Mouse (Mus musculus) kidney, embryonic 16.5 days (tissue): ENCODE results near the gene Adig. TPM values are rescaled to one million over a fixed set of nuclear protein-coding genes. Genes with fewer than 3 reads are reported as not detected.

Source experiments
- ATAC-seq: fragments of 200-750 bp; cut with Nextera tagmentation; 2 replicates; pipeline ENCODE4 v1.8.0; 2017; ENCODE audit warnings: moderate TSS enrichment; ENCODE audit not compliant: low FRiP score, low TSS enrichment
- H3K27ac ChIP-seq: fragments of 300-500 bp; sonication (generic); 2 replicates; pipeline ENCODE4 v1.5.1; 2014; ENCODE audit warnings: low read length
- H3K27me3 ChIP-seq: fragments of 300-500 bp; sonication (generic); 2 replicates; pipeline ENCODE4 v1.6.1; 2014; ENCODE audit warnings: low read length, control low read depth, mixed read lengths; ENCODE audit not compliant: insufficient read depth
- H3K36me3 ChIP-seq: fragments of 300-500 bp; sonication (generic); 2 replicates; pipeline ENCODE4 v1.6.1; 2014; ENCODE audit warnings: low read length, control low read depth, mixed read lengths; ENCODE audit not compliant: insufficient read depth
- H3K4me1 ChIP-seq: fragments of 300-500 bp; sonication (generic); 2 replicates; pipeline ENCODE4 v1.6.1; 2014; ENCODE audit warnings: low read length, control low read depth, mixed read lengths; ENCODE audit not compliant: insufficient read depth
- H3K4me2 ChIP-seq: fragments of 300-500 bp; sonication (generic); replicated peaks from 2 replicates; pipeline ENCODE4 v1.6.1; 2014; ENCODE audit warnings: low read depth, low read length
- H3K4me3 ChIP-seq: fragments of 300-500 bp; sonication (generic); 2 replicates; pipeline ENCODE4 v1.5.1; 2014; ENCODE audit warnings: mild to moderate bottlenecking, low read length
- H3K9ac ChIP-seq: fragments of 300-500 bp; sonication (generic); replicated peaks from 2 replicates; pipeline ENCODE4 v1.6.1; 2014; ENCODE audit warnings: low read length
- H3K9me3 ChIP-seq: fragments of 300-500 bp; sonication (generic); 2 replicates; pipeline ENCODE4 v1.6.1; 2016; ENCODE audit warnings: low read length, control low read depth
- WGBS: fragments of 180-500 bp; shearing (Covaris S2); extraction: QIAGEN DNeasy Blood & Tissue Kit; methylation state at CpG from one replicate; pipeline ENCODE4 v1.1.7; 2014; 5-methylcytosine and 5-hydroxymethylcytosine counted together
- polyA plus RNA-seq: library from polyadenylated mRNA; unstranded; fragments of >200 nt; fragmentation: Nextera tagmentation; extraction: Ambion mirVana; gene quantifications from 2 replicates; pipeline ENCODE4 v1.2.1, GENCODE M21; 2015

Adig gene
- polyA plus RNA-seq = not detected in 2 replicates

- Histone ChIP-seq H3K4me1 (no peaks in the 10 kb centered on the region), H3K27me3 (no peaks in the 10 kb centered on the region), H3K27ac (no peak within 1 kb of the TSS), H3K4me2 (no peak within 1 kb of the TSS), H3K9me3 (no peaks in the 10 kb centered on the region), H3K36me3 (peaks cover 12% of the 10 kb centered on the region; the same call in 1 of the 2 replicates), H3K4me3 (no peak within 1 kb of the TSS), H3K9ac (no peak within 1 kb of the TSS)
- ATAC-seq = no peak
- WGBS = 78% methylated on average over 11 of the region's 11 CpGs
These were observed at the start of gene Adig for GRCm38 (mm10) chr2:158501836-158502812. TSS of gene Adig (plus strand) at chr2:158502612.

- Histone ChIP-seq H3K36me3 (peaks cover 35% of the 10 kb centered on the region), H3K27me3 (no peaks in the 10 kb centered on the region)
These were observed 46.0 kb upstream of the Adig start for GRCm38 (mm10) chr2:158456451-158456850.

GRCm38 (mm10) chr2:158457610-158458009 lies 44.8 kb upstream of the Adig start:
- 96% methylated on average over 1 of the region's 1 CpGs for WGBS
- Histone ChIP-seq H3K27ac (no peak overlapping the region), H3K4me3 (no peak overlapping the region), H3K9me3 (no peaks in the 10 kb centered on the region), H3K36me3 (peaks cover 37% of the 10 kb centered on the region), H3K9ac (no peak overlapping the region), H3K27me3 (no peaks in the 10 kb centered on the region), H3K4me2 (no peak overlapping the region), H3K4me1 (no peaks in the 10 kb centered on the region)
- ATAC-seq = no peak

More at GRCm38 (mm10) chr2:158456451-158456850, 46.0 kb upstream of the Adig start:
- Histone ChIP-seq H3K4me1 (no peaks in the 10 kb centered on the region), H3K4me3 (no peak overlapping the region), H3K9me3 (no peaks in the 10 kb centered on the region), H3K4me2 (no peak overlapping the region), H3K27ac (no peak overlapping the region), H3K9ac (no peak overlapping the region)
- WGBS = 98% methylated on average over 4 of the region's 4 CpGs
- no peak for ATAC-seq

GRCm38 (mm10) chr2:158462450-158462849 lies 40.0 kb upstream of the Adig start:
- no peak overlapping the region for H3K4me3 ChIP-seq
- no peaks in the 10 kb centered on the region for H3K9me3 ChIP-seq
- 63% methylated on average over 1 of the region's 1 CpGs for WGBS
- H3K36me3 ChIP-seq = peaks cover 25% of the 10 kb centered on the region
- H3K4me1 ChIP-seq = no peaks in the 10 kb centered on the region
- no peaks in the 10 kb centered on the region for H3K27me3 ChIP-seq
- no peak for ATAC-seq
- no peak overlapping the region for H3K9ac ChIP-seq
- H3K27ac ChIP-seq = no peak overlapping the region
- no peak overlapping the region for H3K4me2 ChIP-seq

- ATAC-seq = no peak
- Histone ChIP-seq H3K27ac (no peak overlapping the region), H3K4me2 (no peak overlapping the region), H3K9ac (no peak overlapping the region), H3K9me3 (no peaks in the 10 kb centered on the region), H3K4me1 (no peaks in the 10 kb centered on the region), H3K27me3 (no peaks in the 10 kb centered on the region), H3K4me3 (no peak overlapping the region), H3K36me3 (peaks cover 22% of the 10 kb centered on the region; the same call in 1 of the 2 replicates)
- WGBS = 91% methylated on average over 1 of the region's 1 CpGs
These were observed 28.3 kb upstream of the Adig start for GRCm38 (mm10) chr2:158474159-158474558.

GRCm38 (mm10) chr2:158477640-158478039 lies 24.8 kb upstream of the Adig start:
- 92% methylated on average over 3 of the region's 3 CpGs for WGBS
- peaks cover 31% of the 10 kb centered on the region for H3K36me3 ChIP-seq
- no peak overlapping the region for H3K27ac ChIP-seq
- no peaks in the 10 kb centered on the region for H3K9me3 ChIP-seq
- no peak overlapping the region for H3K9ac ChIP-seq
- ATAC-seq = no peak
- H3K4me2 ChIP-seq = no peak overlapping the region
- H3K4me3 ChIP-seq = no peak overlapping the region
- H3K4me1 ChIP-seq = no peaks in the 10 kb centered on the region
- H3K27me3 ChIP-seq = no peaks in the 10 kb centered on the region

GRCm38 (mm10) chr2:158498457-158498856 lies 4.0 kb upstream of the Adig start:
- no peaks in the 10 kb centered on the region for H3K27me3 ChIP-seq
- peaks cover 26% of the 10 kb centered on the region for H3K36me3 ChIP-seq
- no peak overlapping the region for H3K9ac ChIP-seq
- H3K27ac ChIP-seq = no peak overlapping the region
- H3K4me1 ChIP-seq = no peaks in the 10 kb centered on the region
- H3K4me2 ChIP-seq = no peak overlapping the region
- no peak for ATAC-seq
- H3K9me3 ChIP-seq = no peaks in the 10 kb centered on the region
- no peak overlapping the region for H3K4me3 ChIP-seq
- 87% methylated on average over 5 of the region's 5 CpGs for WGBS

- Histone ChIP-seq H3K27me3 (no peaks in the 10 kb centered on the region), H3K9ac (no peak overlapping the region), H3K4me3 (no peak overlapping the region), H3K4me2 (no peak overlapping the region), H3K4me1 (no peaks in the 10 kb centered on the region), H3K36me3 (peaks cover 11% of the 10 kb centered on the region; the same call in 1 of the 2 replicates), H3K9me3 (no peaks in the 10 kb centered on the region), H3K27ac (no peak overlapping the region)
- ATAC-seq = no peak
- 88% methylated on average over 7 of the region's 7 CpGs for WGBS
These were observed 814 bp downstream of the Adig start for GRCm38 (mm10) chr2:158503226-158503625.

GRCm38 (mm10) chr2:158503671-158504070 lies 1.3 kb downstream of the Adig start:
- no peak overlapping the region for H3K27ac ChIP-seq
- H3K4me2 ChIP-seq = no peak overlapping the region
- H3K36me3 ChIP-seq = peaks cover 7% of the 10 kb centered on the region; the same call in 1 of the 2 replicates
- H3K9ac ChIP-seq = no peak overlapping the region
- no peak overlapping the region for H3K4me3 ChIP-seq
- ATAC-seq = no peak
- 46% methylated on average over 4 of the region's 4 CpGs for WGBS
- H3K9me3 ChIP-seq = no peaks in the 10 kb centered on the region
- H3K27me3 ChIP-seq = no peaks in the 10 kb centered on the region
- no peaks in the 10 kb centered on the region for H3K4me1 ChIP-seq

GRCm38 (mm10) chr2:158506475-158506874 lies 4.1 kb downstream of the Adig start:
- Histone ChIP-seq H3K4me1 (no peaks in the 10 kb centered on the region), H3K27me3 (no peaks in the 10 kb centered on the region), H3K4me2 (no peak overlapping the region), H3K9me3 (no peaks in the 10 kb centered on the region), H3K9ac (no peak overlapping the region), H3K4me3 (no peak overlapping the region), H3K36me3 (no peaks in the 10 kb centered on the region), H3K27ac (no peak overlapping the region)
- WGBS = 81% methylated on average over 5 of the region's 5 CpGs
- ATAC-seq = no peak
